Mouse (Mus musculus) 3134 (cell line): ENCODE measurements around the gene Atrn.

ENCODE experiments used
- DNase-seq: peaks from one replicate; pipeline ENCODE4 v3.0.0-alpha.2; 2011; ENCODE audit warnings: low spot score; ENCODE audit not compliant: insufficient read length; ENCODE audit errors: extremely low read depth

The Atrn gene

GRCm38 (mm10) chr2:130905751-130906583 lies at the start of gene Atrn, which contains the start of gene 4930402H24Rik:
Gene Atrn (plus strand): TSS chr2:130906495.
Gene 4930402H24Rik (minus strand): TSS chr2:130906406.
- peak; percentile 94 for DNase-seq

GRCm38 (mm10) chr2:130862091-130862490 lies 44.2 kb upstream of the Atrn start:
- no peak for DNase-seq

GRCm38 (mm10) chr2:130870916-130871315 lies 35.4 kb upstream of the Atrn start:
- no peak for DNase-seq

DNA sequence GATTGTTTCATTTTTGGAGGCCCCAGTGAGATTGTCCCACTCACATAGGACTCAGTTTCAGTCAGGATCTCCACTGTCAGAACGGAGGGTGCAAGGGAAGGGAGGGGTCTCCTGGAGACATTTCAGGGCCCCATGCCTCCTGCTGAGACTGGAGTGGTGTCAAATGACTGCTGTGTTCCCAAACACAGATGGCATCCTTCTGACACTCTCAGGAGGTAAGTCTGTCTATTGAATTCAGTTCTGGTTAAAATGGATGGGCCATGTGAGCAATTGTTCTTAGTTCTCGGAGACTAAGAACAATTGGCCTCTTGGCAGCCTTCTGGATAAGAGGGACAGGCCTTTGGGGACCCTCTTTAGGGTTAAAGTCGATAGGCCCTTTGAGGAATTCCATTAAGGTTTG lies 28.9 kb upstream of the Atrn start:
- no peak for DNase-seq

DNA sequence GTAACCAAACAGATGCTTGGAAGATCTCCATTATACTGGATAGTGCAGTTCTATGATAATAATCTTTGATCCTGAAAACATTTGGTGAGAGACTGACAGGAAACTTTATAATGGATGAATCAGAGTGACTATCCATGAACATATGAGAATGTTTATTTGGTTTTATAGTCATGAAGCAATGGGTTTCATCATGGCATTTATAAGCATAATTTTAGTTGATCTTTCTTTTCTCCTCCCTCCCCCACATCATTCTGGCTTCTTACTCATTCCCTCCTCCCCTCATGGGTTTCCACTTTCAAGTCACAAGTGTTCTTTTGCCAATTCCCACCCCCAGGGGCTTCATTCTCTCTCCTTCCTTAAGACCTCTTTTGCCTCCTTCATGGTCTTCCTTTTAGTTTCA lies 19.3 kb upstream of the Atrn start:
- no peak for DNase-seq

GRCm38 (mm10) chr2:130887456-130887855 lies 18.8 kb upstream of the Atrn start:
- no peak for DNase-seq

DNA sequence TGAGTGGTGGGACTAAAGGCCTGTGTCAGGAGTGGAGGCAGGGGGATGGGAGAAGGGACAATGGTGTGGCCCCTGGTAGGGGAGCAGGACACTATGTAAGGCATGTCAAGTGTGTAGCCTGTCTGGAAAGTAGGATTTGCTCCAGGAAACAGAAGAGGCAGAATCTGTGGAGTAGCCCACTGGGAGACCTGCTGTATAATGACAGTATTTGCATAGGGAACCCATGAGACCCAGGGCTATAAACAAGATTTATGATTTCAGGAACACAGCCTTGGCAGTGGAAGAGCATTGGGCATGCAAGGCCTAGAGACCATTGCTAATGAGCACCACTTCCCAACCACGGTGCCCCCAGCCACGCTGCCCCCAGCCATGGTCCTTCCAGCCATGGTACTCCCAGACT lies 9.4 kb upstream of the Atrn start:
- no peak for DNase-seq

GRCm38 (mm10) chr2:130897856-130898255 lies 8.4 kb upstream of the Atrn start:
- no peak for DNase-seq

GRCm38 (mm10) chr2:130898783-130899182 lies 7.5 kb upstream of the Atrn start:
- no peak for DNase-seq

- no peak for DNase-seq
Observed at GRCm38 (mm10) chr2:130906584-130907315, 455 bp downstream of the Atrn start.

DNA sequence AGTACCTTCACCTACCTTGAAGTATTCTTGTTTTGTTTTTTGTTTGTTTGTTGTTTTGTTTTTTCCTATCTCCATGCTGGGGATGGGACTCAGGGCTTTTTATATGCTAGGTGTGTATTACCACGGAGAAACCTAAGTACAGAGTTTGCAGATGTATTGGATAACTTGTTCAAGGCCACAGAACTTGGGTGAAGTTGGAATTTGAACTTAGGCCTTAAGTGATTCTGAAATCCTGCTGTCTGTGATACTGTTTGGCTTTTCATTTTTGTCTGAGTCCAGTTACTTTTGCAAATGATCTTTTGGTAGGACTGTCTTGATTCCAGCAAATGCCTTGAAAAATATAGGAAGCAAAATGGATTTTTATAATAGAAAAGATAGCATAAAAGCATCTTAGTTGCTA lies 5.4 kb downstream of the Atrn start:
- DNase-seq: no peak

GRCm38 (mm10) chr2:130914873-130915272 lies 8.6 kb downstream of the Atrn start:
- DNase-seq: no peak

- DNase-seq: no peak
Observed at GRCm38 (mm10) chr2:130916521-130917147, 10.3 kb downstream of the Atrn start.

- DNase-seq: no peak
Observed at GRCm38 (mm10) chr2:130917686-130918085, 11.4 kb downstream of the Atrn start.

- DNase-seq: no peak
Observed at GRCm38 (mm10) chr2:130919062-130919593, 12.8 kb downstream of the Atrn start.

DNA sequence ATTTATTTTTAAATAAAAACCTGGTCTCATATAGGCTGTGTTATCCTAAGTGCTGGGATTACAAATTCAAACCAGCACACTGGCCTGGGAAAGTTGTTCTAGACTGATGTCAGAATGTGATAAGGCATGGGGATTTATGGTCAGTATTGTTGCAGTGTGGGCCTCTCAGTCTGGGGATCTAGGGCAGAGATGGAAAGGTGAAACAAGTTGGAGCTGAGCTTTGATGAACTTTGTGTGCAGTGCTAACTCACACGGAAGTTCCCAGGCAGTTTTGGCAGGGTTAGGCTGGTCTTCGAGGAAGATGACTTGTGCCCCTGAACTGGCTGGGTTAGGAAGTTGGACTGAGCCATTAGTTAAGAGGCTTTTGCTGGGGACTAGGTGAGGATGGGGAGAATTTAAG lies 18.7 kb downstream of the Atrn start:
- DNase-seq: no peak

GRCm38 (mm10) chr2:130928031-130928430 lies 21.7 kb downstream of the Atrn start:
- DNase-seq: no peak

GRCm38 (mm10) chr2:130928530-130928929 lies 22.2 kb downstream of the Atrn start:
- no peak for DNase-seq

- DNase-seq: no peak
Observed at GRCm38 (mm10) chr2:130929994-130930393, 23.7 kb downstream of the Atrn start.

DNA sequence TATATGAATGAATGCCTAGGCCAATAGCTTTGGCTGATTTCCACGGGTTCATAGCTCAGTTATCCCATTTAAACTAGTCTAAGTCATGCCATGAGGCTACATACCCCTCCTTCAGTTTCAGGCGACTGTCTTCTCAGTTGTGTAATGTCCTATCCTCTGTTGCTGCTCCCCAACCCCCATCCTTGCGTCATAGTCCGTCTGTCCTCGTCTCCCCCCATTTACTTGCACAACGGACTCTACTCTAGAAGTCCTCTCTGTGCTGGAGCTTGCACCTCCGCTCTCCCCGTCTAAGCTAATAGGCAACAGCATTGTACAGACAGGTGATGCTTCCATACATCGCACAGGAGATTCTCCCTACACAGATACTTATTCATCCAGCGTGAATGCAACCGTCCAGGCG lies 26.6 kb downstream of the Atrn start:
- DNase-seq: no peak

DNA sequence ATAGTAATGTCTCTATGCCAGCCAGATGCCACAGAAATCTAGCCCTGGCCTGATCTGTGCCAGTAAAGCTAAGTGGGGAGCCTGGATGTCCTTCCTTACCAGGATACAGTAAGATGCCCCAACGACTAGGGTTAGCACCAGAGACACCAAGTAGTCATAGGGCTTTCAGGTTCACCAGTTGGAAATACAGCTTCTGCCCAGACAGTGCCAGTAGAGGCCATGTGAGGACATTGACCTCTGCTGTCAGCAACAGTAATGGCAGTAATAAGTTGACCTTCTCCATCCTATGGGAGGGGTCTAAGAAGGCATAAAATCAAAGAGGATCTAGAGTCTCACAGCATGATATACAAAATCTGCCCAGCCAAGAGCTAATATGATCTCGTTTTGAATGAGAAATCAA lies 43.5 kb downstream of the Atrn start:
- no peak for DNase-seq
